Mouse (Mus musculus) c-Kit-positive CD71-positive TER-119-negative erythroid progenitor cells, embryonic 14.5 days (primary cell): ENCODE data around the gene Dmrt2.

Experiments
- DNase-seq: peaks from one replicate; pipeline ENCODE4 v3.0.0-alpha.2; 2013; ENCODE audit warnings: low read depth

Gene Dmrt2

DNA sequence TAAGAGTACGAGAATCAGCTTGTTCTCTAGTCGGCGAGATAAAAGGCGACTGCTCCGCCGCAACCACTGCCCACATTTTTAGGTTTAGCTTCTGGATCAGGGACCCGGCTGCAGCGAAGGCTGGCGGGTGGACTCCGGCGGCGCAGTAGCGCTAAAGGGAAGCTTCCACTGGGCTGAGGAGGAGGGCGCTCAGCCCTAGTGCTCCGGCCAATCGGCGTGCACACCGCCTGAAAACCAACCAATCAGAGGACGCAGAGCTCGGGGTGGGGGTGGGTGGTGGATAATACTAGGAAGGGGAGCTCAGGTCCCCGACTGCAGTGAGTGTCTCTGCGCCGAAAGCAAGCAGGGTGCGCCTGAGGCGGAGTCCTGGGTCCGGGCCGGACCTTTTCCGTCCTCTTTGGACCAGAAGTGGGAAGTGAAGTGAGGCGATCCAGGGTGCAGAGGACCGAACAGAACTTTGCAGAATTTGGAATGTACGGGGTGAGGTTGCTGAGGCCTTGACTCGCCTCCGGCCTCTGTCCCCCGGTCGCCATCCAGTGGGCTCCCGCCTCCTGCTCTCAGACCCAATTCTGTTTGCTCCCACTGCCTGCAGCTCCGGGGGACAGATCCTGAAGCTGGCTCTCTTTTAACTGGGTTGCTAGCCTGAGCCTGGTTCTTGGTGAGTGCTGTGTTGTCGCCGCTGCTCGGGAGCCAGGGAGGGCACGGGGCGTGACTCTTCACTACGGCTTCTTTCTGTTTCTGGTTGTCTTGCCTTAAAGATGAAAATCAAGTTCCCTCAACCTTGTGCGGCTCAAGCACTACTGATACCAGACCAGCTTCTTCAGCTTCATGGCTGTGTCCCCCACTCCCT lies at the start of gene Dmrt2:
Dmrt2 (plus strand) TSS at position 311 of the 850 bp plus-strand sequence.
- DNase-seq = peak; percentile 14

GRCm38 (mm10) chr19:25628490-25628889 lies 43.7 kb upstream of the Dmrt2 start:
- no peak for DNase-seq

- no peak for DNase-seq
Observed at GRCm38 (mm10) chr19:25635119-25635518, 37.1 kb upstream of the Dmrt2 start.

GRCm38 (mm10) chr19:25635622-25636244 lies 36.5 kb upstream of the Dmrt2 start:
- DNase-seq = peak; percentile 6

DNA sequence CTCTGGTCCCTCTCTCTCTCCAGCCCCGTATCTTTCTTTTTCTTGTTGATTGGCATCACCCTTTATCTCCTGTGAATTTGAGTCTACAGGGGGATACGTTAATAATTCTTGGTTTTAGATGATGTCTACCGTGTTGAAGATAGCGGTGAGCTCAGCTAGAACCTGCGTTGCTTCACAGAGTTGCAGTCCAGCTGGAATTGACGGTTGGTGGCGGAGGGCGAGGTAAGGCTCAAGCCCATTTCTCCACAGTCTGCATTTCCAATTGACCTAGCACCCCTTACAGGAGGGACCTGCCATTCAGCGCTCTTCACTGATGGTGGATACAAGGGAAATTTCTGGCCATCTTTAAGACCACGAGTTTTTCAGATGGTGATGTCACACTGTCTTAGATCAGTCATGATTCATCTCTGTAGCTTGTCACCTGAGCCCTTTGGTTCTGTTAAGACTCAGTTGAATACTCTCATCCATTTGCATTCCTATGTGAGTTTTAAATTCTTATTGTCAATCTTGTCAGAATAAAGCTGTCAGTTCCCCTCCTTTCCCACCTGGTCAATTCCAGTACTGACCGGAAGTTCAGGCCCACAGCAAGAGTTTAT lies 33.3 kb upstream of the Dmrt2 start:
- no peak for DNase-seq

- DNase-seq = no peak
Observed at GRCm38 (mm10) chr19:25641786-25642185, 30.4 kb upstream of the Dmrt2 start.

GRCm38 (mm10) chr19:25647136-25647535 lies 25.1 kb upstream of the Dmrt2 start:
- no peak for DNase-seq

DNA sequence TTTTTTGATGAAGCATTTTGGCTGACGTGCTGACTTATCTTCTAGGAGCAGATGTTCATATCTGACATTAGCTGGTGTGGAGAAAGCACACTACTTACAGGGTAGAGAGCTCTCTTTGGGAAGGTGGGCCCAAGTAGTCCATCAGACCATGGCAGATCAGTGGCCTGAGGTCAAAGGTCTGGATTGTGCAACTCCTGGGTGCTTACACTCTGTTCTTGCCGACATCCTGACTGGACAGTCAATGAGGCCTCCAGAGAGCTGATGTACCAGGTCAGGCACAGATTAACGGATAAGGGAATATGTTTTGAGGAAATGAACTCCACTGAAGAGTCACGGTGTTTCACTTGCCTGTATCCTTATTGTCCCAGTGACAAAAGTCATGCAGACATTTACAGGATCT lies 23.5 kb upstream of the Dmrt2 start:
- no peak for DNase-seq

- DNase-seq = no peak
Observed at GRCm38 (mm10) chr19:25650474-25650873, 21.7 kb upstream of the Dmrt2 start.

DNA sequence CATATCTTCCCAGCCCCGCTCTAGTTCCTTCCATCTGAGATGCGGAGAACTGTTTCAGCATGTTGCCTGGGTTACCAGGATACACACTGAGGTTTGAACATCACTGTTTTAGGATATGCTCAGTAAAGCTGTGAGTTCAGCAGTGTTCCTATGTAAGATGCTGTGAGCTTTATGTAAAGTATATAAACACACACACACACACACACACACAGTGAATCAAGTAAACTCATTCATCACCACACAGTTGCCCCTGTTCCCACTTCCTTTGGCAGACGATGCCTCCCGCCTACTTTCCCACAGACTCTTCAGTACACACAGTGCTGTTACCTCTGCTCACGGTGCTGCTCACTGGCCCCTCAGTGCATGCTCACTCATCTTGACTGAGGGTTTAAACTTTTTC lies 19.7 kb upstream of the Dmrt2 start:
- DNase-seq = no peak

DNA sequence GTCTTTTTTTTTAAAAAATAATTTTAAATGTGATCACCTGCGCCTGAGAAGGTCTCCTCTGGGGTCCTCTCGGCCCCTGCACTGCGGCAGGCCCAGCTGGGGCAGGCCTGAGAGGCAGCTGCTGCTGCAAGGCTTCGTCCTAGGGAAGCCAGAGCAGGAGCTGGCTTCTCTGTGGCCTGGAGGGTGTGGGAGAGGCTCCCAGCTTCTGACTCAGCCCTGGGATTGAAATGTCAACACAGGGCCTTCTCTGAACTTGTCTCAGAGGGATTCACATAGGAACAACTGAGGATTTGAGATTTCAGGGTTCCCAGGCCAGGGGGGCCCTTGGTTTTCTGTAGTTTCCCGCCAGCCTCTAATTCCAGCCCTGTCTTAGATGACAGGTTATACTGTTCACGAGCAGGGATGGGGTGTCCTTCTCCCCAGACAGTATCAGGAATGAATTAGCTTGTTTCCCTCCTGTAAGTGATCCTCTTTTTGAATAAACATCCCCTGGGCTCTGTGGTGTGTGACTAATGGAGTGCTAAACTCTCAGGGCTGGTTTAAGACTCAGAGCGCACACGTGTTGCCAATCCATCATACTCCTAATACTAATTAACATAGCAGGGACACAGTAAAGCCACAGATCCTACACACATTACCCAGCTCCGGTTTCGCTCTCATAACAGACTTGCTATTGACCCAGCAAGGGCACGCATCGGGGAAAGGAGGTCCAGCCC lies 18.0 kb upstream of the Dmrt2 start:
- DNase-seq = no peak

DNA sequence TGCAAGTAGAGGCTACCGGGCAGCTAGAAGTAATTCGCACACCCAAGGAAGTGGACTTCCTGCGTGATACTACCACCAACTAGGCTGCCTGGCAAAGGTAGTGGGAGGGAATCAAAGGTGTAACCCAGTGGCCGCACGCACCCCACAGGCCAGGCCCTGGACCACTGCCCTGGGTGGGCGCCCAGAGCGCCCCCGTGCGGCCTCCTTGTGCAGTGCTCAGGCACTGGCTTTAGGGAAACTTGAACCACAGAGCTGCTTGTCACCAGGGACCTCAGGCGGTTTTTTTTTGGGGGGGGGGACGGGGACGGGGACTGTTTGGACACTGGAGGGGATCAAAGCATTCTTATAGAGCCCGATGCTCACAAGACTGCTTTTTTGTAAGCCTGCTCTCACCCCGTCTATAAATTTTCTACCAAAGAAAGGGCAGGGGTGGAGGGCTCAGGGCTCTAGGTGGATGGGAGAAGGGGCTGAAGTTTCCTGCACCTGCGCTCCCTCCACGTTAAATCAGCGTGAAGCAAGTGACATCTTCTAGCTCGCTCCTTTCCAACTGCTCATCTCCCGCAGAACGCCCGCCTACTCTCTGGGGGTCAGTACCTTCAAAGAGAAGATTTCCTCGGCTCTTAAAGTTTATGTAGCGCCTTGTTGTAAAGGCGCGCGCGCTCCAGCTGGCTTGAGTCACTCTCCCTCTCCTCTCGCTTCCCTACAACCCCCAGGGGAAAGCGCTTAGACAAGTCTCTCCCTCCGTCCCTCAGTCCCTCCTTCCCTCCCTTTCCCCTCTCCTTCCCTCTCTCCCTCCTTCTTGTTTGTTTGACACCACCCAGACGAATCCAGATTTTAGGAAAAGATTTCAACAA lies 6.5 kb upstream of the Dmrt2 start:
- DNase-seq = no peak

- no peak for DNase-seq
Observed at GRCm38 (mm10) chr19:25667836-25668235, 4.4 kb upstream of the Dmrt2 start.

GRCm38 (mm10) chr19:25669593-25670248 lies 2.5 kb upstream of the Dmrt2 start:
- no peak for DNase-seq

GRCm38 (mm10) chr19:25670571-25671285 lies 1.5 kb upstream of the Dmrt2 start:
- no peak for DNase-seq

DNA sequence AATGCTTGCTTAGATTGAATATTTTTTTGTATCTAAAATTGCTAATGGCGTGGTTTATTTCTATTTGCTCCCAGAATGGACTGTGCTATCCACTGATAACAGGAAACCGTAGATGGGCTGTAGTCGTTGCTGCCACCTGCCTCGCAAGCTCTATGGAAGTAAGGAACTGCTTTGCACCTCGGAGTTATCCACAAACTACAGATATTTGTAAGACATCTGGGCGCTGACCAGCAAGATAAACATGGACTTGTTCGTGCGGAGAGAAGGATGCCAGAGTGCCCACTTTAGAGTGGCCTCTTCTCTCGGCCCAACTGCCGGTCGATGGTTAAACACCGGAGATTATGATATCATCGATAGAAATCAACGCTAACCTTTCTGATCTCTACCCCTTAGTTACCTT lies 530 bp upstream of the Dmrt2 start:
- no peak for DNase-seq

- DNase-seq = no peak
Observed at GRCm38 (mm10) chr19:25673224-25674055, 1.2 kb downstream of the Dmrt2 start.

GRCm38 (mm10) chr19:25674056-25674420 lies 1.8 kb downstream of the Dmrt2 start:
- DNase-seq = no peak

GRCm38 (mm10) chr19:25674744-25675143 lies 2.5 kb downstream of the Dmrt2 start:
- DNase-seq = no peak
